Mouse (Mus musculus): ENCODE results near the gene Rcsd1.

- TF ChIP-seq CTCF (conservative IDR thresholded peaks at IDR 0.05 in 1 of 2, IDR thresholded peaks at IDR 0.05 in 1 of 2; ENCODE audit: low read depth in 2 of 2, low read length in 2 of 2) (no peak), EP300 (IDR thresholded peaks at IDR 0.05; ENCODE audit: low read length) (no peak), POLR2A (IDR thresholded peaks at IDR 0.05; ENCODE audit: low read depth, low read length) (no peak), MAX (IDR thresholded peaks at IDR 0.05; ENCODE audit: low read length) (no peak), MYC (IDR thresholded peaks at IDR 0.05; ENCODE audit: low read depth, low read length) (no peak), ZNF384 (IDR thresholded peaks at IDR 0.05; ENCODE audit: low read depth, low read length) (peak; percentile 66)
Observed at GRCm38 (mm10) chr1:165668904-165669303, 40.7 kb downstream of the Rcsd1 start.
